Mouse (Mus musculus): ENCODE measurements at regions not wholly inside any gene's neighbourhood (a gene's known extent, or its start where the extent isn't known, plus 50 kb on each side); places are given as distances from the start of the nearest gene placed in this dataset.

GRCm38 (mm10) chr1:61277170-61277710 lies 299.5 kb downstream of the Icos start:
- DNase-seq: no peak

DNA sequence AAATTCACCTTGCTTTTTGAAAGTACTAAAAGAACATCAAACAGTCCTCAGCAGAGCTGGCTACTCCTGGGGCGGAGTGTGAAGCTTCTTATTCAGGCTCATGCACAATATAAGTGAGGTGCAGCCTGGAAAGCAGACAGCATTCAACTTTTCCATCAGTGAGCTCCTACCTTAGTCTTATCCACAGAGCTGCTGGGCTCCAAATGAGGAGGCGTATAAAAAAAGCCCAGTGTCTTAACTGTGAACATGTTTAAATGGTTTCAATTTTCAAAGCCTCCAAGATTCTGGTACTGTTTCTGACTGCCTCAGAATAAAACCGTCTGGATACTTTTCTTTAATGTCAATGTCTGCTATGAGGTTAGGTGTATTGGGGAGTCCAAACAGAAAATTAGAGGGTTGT lies 310.5 kb downstream of the Icos start:
- no peak for DNase-seq

- DNase-seq: no peak
Observed at GRCm38 (mm10) chr1:61288946-61289345, 311.2 kb downstream of the Icos start.

DNA sequence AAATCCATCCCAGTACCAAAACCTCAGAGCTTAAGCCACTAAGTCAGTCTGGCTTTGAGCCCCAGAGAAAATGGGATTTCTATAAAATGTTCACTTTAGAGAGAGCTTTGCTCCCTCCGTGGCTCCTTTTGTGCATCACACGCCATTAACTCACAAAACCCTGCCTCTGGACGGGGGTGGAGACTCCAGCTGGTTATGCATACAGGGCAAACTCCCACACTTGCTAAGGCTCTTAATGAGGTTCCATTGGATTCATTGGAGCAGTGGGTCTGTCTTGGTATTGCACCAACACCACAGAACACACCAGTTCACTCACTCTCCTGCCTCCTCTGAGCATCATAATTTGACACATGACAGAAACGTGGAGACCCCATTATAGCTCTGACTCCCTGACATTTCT lies 311.8 kb downstream of the Icos start:
- DNase-seq: no peak

GRCm38 (mm10) chr1:61293106-61293505 lies 315.4 kb downstream of the Icos start:
- DNase-seq: no peak

DNA sequence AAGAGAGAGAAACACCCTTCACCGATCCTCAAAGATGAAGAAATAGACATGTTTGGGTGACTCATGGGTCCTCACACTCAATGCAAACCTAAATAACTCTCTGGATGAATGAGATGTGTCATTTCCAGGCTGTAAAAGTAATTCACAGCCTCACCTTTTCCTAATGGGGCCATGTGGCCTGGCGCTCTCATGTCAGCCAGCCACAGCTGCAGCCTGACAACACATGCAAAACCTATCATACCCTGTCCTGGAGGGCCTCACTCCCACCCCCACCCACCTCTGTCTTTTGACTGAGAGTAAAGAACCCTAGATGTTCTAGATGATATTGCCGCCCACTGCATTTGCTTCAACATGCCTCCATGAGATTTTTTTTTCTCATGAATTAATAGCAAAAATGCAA lies 317.5 kb downstream of the Icos start:
- no peak for DNase-seq

DNA sequence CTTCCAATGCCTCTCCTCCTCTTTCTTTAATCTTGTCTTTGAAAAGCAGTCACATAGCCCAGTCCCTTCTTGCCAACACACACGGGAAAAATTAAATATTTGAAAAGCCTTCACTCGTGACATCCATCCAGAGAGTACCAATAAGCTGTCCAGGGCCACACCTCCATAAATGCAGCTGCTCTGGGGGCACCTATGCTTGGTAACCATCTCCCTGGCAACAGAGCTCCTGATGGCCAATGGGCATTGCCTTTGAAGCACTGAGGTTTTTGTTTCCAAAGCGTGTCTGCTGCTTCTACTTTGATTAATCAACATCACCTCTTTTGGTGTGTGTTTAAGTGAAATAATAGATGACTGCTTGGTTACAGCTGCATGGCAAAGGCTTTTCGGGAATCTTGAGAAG lies 319.1 kb downstream of the Icos start:
- no peak for DNase-seq

DNA sequence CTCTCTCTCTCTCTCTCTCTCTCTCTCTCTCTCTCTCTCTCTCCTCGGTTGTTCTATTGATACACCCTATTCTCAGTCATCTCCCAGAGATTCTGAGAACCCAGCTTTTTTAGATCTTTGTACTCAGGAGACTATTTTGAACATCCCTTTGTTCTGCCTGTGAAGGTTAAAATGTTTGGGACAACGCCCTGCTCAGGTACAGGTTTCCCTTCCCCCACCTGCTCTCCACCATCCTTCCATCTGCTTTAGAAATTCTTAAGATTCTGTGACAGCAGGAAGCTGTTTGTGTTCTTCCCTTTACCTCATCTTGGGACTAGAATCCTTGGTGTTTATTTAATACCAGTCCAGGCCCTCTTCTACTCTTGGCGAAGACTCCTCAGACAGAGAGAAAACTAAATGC lies 319.6 kb downstream of the Icos start:
- DNase-seq: no peak

DNA sequence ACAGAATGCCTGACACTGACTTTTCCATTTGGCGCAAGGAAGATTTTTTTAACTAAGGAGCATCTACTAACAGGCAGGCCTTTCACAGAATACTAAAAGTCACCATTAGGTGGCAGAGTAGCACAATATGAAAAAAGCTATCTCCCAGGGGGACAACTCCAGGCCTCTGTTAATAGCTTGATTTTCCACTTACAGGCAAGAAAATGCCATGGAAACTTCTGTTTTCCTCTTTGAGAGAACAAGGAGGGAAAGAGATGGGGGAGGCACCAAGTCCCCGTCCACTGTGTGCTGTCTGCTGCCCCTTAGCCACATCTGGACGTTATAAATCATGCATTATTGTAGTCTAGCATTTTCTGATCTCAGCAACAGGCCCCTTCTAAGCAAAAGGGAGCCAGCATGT lies 320.3 kb downstream of the Icos start:
- peak; percentile 70 for DNase-seq

- DNase-seq: no peak
Observed at GRCm38 (mm10) chr1:61298779-61299178, 321.1 kb downstream of the Icos start.

DNA sequence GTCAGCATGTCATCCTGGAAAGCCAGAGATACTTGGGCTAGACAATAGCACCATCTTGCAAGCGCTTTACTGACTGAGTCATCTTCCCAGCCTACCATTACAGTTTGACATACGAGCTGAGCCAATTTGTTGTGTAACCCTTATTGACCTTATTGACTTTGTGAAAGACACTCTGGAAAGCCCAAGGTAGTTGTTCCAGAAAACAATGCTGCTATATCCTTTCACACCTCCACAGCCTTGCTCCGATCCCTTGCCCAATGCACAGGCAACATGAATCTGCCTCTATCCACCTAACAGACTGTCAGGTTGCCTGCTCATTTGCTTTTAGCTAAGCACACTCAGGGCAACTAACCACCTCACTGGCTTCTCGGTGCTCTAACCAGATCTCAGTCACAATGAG lies 322.8 kb downstream of the Icos start:
- peak; percentile 24 for DNase-seq

- no peak for DNase-seq
Observed at GRCm38 (mm10) chr1:61301041-61302030, 323.6 kb downstream of the Icos start.

DNA sequence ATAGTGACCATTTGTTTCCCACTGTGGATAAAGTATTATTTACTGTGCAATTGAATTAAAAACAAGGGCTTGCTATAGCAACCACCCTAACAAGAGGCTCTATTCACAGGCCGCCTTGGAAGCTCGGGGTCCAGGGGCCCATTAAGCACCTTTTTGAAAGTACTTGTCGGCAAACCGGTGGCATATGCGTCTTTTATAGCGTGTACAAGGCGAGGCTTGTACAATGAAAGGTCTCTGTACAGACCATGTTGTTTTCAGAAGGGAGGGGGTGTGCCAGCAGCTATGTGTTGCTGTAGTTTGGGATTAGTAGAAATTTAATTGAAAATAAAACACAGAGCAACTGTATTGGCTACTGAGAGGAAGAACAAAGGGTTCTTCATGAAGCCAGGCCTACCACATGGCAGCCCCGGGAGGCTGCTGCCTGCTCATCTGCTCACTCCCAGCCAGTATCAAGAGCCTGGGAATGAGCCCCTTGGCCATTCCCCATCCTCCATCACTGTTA lies 324.9 kb downstream of the Icos start:
- DNase-seq: no peak

DNA sequence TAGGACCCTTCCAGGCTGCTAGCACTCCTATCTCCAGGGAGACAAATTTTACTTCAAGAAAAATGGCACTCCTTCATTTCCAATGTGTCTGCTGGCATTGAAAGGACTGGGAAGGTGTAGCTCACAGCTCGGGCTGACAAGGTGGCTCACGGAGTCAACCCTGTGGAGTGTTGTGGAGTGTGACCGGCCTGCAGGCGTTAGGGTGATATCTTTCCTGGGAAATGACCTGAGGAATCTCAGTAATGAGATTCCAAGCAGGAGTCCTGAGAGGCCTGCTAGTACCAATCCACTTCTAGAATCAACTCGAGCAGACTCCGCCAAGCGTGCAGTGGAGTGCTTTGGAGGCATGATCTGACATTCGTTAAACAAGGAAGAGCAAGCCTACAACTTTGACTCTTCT lies 328.6 kb downstream of the Icos start:
- no peak for DNase-seq

GRCm38 (mm10) chr1:61309563-61309962 lies 329.1 kb upstream of the Pard3b start:
- no peak for DNase-seq

DNA sequence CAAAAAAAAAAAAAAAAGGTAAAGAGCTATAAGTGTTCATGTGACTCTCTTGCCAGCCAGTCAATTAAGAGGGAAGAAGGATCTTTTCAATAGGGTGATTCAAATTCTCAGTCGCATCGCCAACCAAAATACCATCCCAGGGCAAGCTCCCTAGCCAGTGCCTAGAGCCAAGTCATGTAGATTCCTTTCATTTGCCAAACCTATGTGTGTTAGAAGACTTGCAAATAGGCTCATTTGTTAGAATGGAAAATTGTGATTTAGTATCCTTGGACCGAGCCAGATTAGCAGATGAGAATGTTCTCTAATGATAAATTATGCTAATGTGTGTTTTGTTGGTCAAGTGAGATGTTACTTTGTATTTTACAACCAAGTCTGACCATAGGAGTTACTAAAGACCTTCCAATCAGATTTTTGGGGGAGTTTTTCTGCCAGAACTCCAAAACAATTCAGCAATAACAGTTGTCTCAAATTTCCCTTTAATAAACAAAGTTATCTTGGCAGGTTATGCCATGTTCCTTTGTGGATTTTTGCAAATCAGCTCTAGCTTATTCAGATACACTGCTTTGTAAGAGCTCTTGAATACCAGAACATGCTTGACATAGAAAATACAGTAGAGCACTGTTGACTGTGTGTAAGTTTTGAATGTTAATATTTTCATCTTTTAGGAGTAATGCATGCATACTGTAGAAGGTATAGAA lies 328.4 kb upstream of the Pard3b start:
- DNase-seq: no peak

GRCm38 (mm10) chr1:61310761-61311090 lies 327.9 kb upstream of the Pard3b start:
- no peak for DNase-seq

DNA sequence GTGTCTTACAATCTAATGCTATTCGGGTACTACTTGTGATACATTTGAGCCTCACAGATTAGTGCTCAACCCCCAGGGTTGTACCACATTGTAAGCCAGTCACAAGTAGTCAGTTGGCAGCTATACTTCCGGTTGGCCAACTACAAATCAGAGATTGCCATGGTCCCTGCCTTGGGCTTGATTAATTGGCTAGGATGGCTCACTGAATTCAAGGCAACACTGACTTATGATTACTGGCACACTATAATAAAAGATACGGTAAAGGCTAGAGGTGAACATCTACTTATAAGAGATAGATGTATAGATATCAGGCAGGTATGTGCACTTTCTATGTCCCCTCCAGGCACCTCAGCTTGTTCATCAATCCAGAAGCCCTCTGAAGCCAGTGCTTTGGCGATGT lies 325.4 kb upstream of the Pard3b start:
- no peak for DNase-seq

GRCm38 (mm10) chr1:61316261-61316660 lies 322.4 kb upstream of the Pard3b start:
- no peak for DNase-seq

- DNase-seq: no peak
Observed at GRCm38 (mm10) chr1:61316736-61317135, 321.9 kb upstream of the Pard3b start.

DNA sequence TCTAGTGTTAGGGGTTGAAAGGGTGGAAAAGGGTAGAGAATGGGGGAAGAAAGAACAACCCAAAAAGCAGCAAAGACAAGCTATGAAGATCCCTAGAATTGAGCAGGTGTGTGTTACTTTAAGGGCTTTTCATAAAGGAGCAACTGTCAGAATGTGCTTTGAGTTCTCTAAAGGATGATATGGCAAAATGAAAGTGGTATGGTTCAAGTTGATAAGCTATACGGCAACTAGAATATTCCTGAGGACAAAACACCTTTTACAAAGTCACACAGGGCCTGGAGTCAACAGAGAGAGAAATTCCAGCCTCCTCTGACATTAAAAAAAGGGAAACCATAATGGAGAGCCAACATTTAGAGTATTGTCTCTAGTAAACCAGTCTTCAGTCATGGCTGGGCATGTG lies 320.6 kb upstream of the Pard3b start:
- no peak for DNase-seq

GRCm38 (mm10) chr1:61321513-61322145 lies 317.0 kb upstream of the Pard3b start:
- DNase-seq: no peak

DNA sequence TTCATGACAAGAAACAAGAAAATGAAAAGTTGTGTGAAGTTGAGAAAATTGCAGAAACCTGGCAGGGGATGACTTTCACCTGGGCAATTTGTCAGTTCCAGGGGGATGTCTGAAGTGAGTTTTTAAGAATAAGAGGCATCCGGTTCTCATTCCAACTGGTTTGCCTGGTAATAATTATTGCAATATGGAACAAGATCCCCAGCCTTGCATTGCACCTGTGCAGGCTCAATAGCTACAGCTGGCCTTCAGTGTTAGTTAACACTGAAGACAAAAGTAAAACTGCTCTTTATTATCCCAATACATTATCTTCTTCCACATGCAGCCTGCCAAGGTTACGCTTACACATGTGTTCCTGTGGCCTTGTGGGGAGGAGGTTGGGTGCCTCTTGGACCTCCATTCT lies 307.2 kb upstream of the Pard3b start:
- DNase-seq: no peak

All from lung, postnatal 36 days (tissue).